ENCODE assay signal across 8 mouse cellular contexts in genomic region chr2:181592231-181593041, GRCm38 (mm10). TPM values are rescaled to one million over a fixed set of nuclear protein-coding genes. Genes with fewer than 3 reads are reported as not detected.
DNase-seq lines count a peak whose midpoint lies in the region; ATAC-seq and TF ChIP-seq lines count a peak whose summit lies in the region.

Gene Zfp512b, minus strand, starts transcription at chr2:181592803.

- peak within 1 kb of the TSS; percentile 85 for H3K4me2 ChIP-seq in forebrain, embryonic 11.5 days (ENCODE audit: low read depth, low read length, severe bottlenecking)
- peak within 1 kb of the TSS; percentile 71 for H3K4me2 ChIP-seq in heart, embryonic 16.5 days (ENCODE audit: low read depth, low read length)
- H3K4me2 ChIP-seq in liver, embryonic 16.5 days (ENCODE audit: low read depth, low read length) = peak within 1 kb of the TSS; percentile 93
- peak within 1 kb of the TSS; percentile 77 for H3K4me2 ChIP-seq in neural tube, embryonic 12.5 days (replicated peaks)

- H3K4me3 ChIP-seq in bone marrow, adult 2 months (replicated peaks; ENCODE audit: control insufficient read depth, low read depth, low read length) = peak within 1 kb of the TSS; percentile 89
- peak within 1 kb of the TSS; percentile 94 for H3K4me3 ChIP-seq in forebrain, embryonic 11.5 days (ENCODE audit: low read depth, low read length)
- H3K4me3 ChIP-seq in heart, embryonic 16.5 days (ENCODE audit: low read length) = peak within 1 kb of the TSS; percentile 95
- H3K4me3 ChIP-seq in liver, embryonic 16.5 days (ENCODE audit: low read depth, low read length) = peak within 1 kb of the TSS; percentile 85
- H3K4me3 ChIP-seq in neural tube, embryonic 12.5 days = peak within 1 kb of the TSS; percentile 93

- peak; percentile 83 for ATAC-seq in forebrain, embryonic 11.5 days (replicated peaks; ENCODE audit: low FRiP score)
- ATAC-seq in heart, embryonic 16.5 days (replicated peaks; ENCODE audit: extremely low read depth, insufficient read depth, low FRiP score) = peak; percentile 80
- ATAC-seq in liver, embryonic 16.5 days (ENCODE audit: low read depth) = peak; percentile 59
- ATAC-seq in neural tube, embryonic 12.5 days (ENCODE audit: low FRiP score, low read depth) = peak; percentile 82

- no peaks in the 10 kb centered on the region for H3K9me3 ChIP-seq in forebrain, embryonic 11.5 days (ENCODE audit: control insufficient read depth, low read length)
- H3K9me3 ChIP-seq in heart, embryonic 16.5 days (replicated peaks; ENCODE audit: control insufficient read depth, low read length) = no peaks in the 10 kb centered on the region
- H3K9me3 ChIP-seq in liver, embryonic 16.5 days (replicated peaks; ENCODE audit: control insufficient read depth, low read length) = no peaks in the 10 kb centered on the region
- H3K9me3 ChIP-seq in neural tube, embryonic 12.5 days = no peaks in the 10 kb centered on the region

- under 1% methylated on average over 96 of the region's 97 CpGs for WGBS in bone marrow, adult 2 months
- WGBS in forebrain, embryonic 11.5 days = under 1% methylated on average over 60 of the region's 97 CpGs
- under 1% methylated on average over 88 of the region's 97 CpGs for WGBS in heart, embryonic 16.5 days
- WGBS in liver, embryonic 16.5 days (ENCODE audit: insufficient replicate concordance) = under 1% methylated on average over 67 of the region's 97 CpGs
- under 1% methylated on average over 83 of the region's 97 CpGs for WGBS in neural tube, embryonic 12.5 days

- TF ChIP-seq CTCF in bone marrow, adult 2 months (IDR thresholded peaks at IDR 0.05; ENCODE audit: control insufficient read depth, insufficient read depth, low read length) = no peak; the same call in 1 of the 2 replicates

- H3K9ac ChIP-seq in forebrain, embryonic 11.5 days (ENCODE audit: low read length) = peak within 1 kb of the TSS; percentile 92
- peak within 1 kb of the TSS; percentile 88 for H3K9ac ChIP-seq in heart, embryonic 16.5 days (ENCODE audit: low read length)
- H3K9ac ChIP-seq in liver, embryonic 16.5 days (ENCODE audit: low read depth, low read length) = peak within 1 kb of the TSS; percentile 83
- peak within 1 kb of the TSS; percentile 89 for H3K9ac ChIP-seq in neural tube, embryonic 12.5 days

- peak within 1 kb of the TSS; percentile 82 for H3K27ac ChIP-seq in bone marrow, adult 2 months (ENCODE audit: control insufficient read depth, insufficient read depth, low read depth, low read length, poor library complexity)
- H3K27ac ChIP-seq in forebrain, embryonic 11.5 days (ENCODE audit: low read depth, low read length) = peak within 1 kb of the TSS; percentile 50; the same call in 1 of the 2 replicates
- H3K27ac ChIP-seq in heart, embryonic 16.5 days (ENCODE audit: low read length) = peak within 1 kb of the TSS; percentile 81
- H3K27ac ChIP-seq in liver, embryonic 16.5 days (ENCODE audit: low read length) = peak within 1 kb of the TSS; percentile 82
- peak within 1 kb of the TSS; percentile 75 for H3K27ac ChIP-seq in neural tube, embryonic 12.5 days

- no peaks in the 10 kb centered on the region for H3K27me3 ChIP-seq in forebrain, embryonic 11.5 days (ENCODE audit: control insufficient read depth, insufficient read depth, low read length)
- H3K27me3 ChIP-seq in heart, embryonic 16.5 days (ENCODE audit: control insufficient read depth, insufficient read depth, low read length) = no peaks in the 10 kb centered on the region
- no peaks in the 10 kb centered on the region for H3K27me3 ChIP-seq in liver, embryonic 16.5 days (ENCODE audit: control insufficient read depth, insufficient read depth, low read depth, low read length)
- H3K27me3 ChIP-seq in neural tube, embryonic 12.5 days (replicated peaks) = no peaks in the 10 kb centered on the region

- DNase-seq in CD8-positive naive resting alpha-beta T cell, adult 2 months (ENCODE audit: low read depth in 2 of 2, low spot score in 2 of 2) = peak; percentile 41 to 52
- DNase-seq in forebrain, embryonic 11.5 days (ENCODE audit: low spot score) = peak; percentile 89
- DNase-seq in kidney, postnatal 14 days = peak; percentile 81
- DNase-seq in thymus, postnatal 0 days (ENCODE audit: low spot score) = peak; percentile 63

- peak; percentile 45; the same call in 1 of the 2 replicates for TF ChIP-seq POLR2A in bone marrow, adult 2 months (IDR thresholded peaks at IDR 0.05; ENCODE audit: borderline replicate concordance, control insufficient read depth, low read depth, low read length)

- H3K36me3 ChIP-seq in forebrain, embryonic 11.5 days (ENCODE audit: control insufficient read depth, insufficient read depth, low read length) = peaks cover 5% of the 10 kb centered on the region; the same call in 1 of the 2 replicates
- H3K36me3 ChIP-seq in heart, embryonic 16.5 days (ENCODE audit: control insufficient read depth, insufficient read depth) = peaks cover 13% of the 10 kb centered on the region
- peaks cover 8% of the 10 kb centered on the region for H3K36me3 ChIP-seq in liver, embryonic 16.5 days (ENCODE audit: control insufficient read depth, insufficient read depth)
- peaks cover 49% of the 10 kb centered on the region for H3K36me3 ChIP-seq in neural tube, embryonic 12.5 days

- no peaks in the 10 kb centered on the region for H3K4me1 ChIP-seq in bone marrow, adult 2 months (ENCODE audit: control insufficient read depth, insufficient read depth, low read length)
- peaks cover 5% of the 10 kb centered on the region; the same call in 1 of the 2 replicates for H3K4me1 ChIP-seq in forebrain, embryonic 11.5 days (replicated peaks; ENCODE audit: control insufficient read depth, insufficient read depth, low read length)
- peaks cover 10% of the 10 kb centered on the region for H3K4me1 ChIP-seq in heart, embryonic 16.5 days (ENCODE audit: control insufficient read depth, insufficient read depth, low read length)
- peaks cover 30% of the 10 kb centered on the region for H3K4me1 ChIP-seq in liver, embryonic 16.5 days (ENCODE audit: control insufficient read depth, low read depth, low read length)
- H3K4me1 ChIP-seq in neural tube, embryonic 12.5 days = peaks cover 20% of the 10 kb centered on the region

RNA-seq across cellular contexts. Expression of gene Zfp512b, which starts in this region (rescaled TPM):
- 12.6 and 31.9 TPM in 2 replicates for polyA plus RNA-seq in bone marrow, adult 2 months (2011; ENCODE audit: insufficient read depth, insufficient read length, low replicate concordance, missing spikeins)
- polyA plus RNA-seq in forebrain, embryonic 11.5 days (2014; fragmentation: Nextera tagmentation; extraction: Ambion mirVana) = 53.7 and 60.7 TPM in 2 replicates
- 22.8 and 26.0 TPM in 2 replicates for polyA plus RNA-seq in heart, embryonic 16.5 days (2015; fragmentation: Nextera tagmentation; extraction: Ambion mirVana)
- polyA plus RNA-seq in liver, embryonic 16.5 days (2015; fragmentation: Nextera tagmentation; extraction: Ambion mirVana) = 6.2 and 7.6 TPM in 2 replicates
- polyA plus RNA-seq in neural tube, embryonic 12.5 days (2016; fragmentation: Nextera tagmentation; extraction: Ambion mirVana) = 86.5 and 89.6 TPM in 2 replicates
- polyA plus RNA-seq in thymus, postnatal 0 days (2015; fragmentation: Nextera tagmentation; extraction: Ambion mirVana) = 23.3 and 35.0 TPM in 2 replicates

Comparison
In these comparisons a context has a peak if more than half of its experiments do, and no peak if none do; other contexts are left out.
1. Peak in every context shown above with its lines: DNase-seq, ATAC-seq, H3K4me3 ChIP-seq and H3K27ac ChIP-seq.